Mouse (Mus musculus): ENCODE results near the gene Med23.

DNA sequence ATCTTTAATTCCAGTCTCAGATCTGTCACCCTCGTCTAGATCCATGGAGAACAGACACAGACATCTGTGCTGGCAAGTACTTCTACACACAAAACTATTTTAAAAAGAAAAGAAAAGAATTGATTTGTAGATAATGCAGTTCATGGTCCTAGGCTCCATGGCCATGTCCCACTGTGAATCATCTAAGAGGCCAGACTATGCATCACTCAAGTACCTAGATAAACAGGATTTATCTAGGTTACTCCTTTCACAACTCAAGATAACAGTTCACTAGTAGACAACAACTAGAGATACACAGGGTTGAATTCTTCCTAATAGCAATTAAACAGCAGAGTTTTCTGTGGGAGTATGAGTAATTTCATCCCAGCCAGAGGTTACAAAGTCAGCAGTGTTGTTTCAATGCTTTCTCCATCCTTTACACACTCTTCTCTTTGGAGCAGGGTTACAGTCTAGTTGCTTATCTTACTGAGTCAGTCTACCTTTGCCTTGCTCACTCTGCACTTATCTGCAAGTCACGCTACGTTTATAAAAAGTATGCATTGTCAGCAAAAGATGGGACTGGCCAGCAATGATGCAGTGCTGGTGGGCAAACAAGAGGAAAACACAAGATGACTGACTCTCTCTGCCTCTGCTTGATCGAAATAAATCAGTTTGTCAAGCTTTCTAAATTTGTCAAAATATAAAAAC lies 47.7 kb upstream of the Med23 start:
- TF ChIP-seq POLR2A (IDR thresholded peaks at IDR 0.05; ENCODE audit: low read depth, low read length) = no peak
- TF ChIP-seq CTCF (IDR thresholded peaks at IDR 0.05; ENCODE audit: extremely low read depth, insufficient read length, insufficient replicate concordance, low read depth, low read length) = no peak

Data from small intestine, adult 2 months (tissue).